Mouse (Mus musculus) hindlimb bud, embryonic 11.5 days (tissue): ENCODE measurements around the gene Dmwd.
A peak's percentile ranks its signal among the peaks of the same experiment; 100 is the strongest.

Experiments used
- DNase-seq: peaks from one replicate; pipeline ENCODE4 v3.0.0-alpha.2; 2012; ENCODE audit warnings: low read depth, low spot score; ENCODE audit errors: extremely low spot score

The Dmwd gene

GRCm38 (mm10) chr7:19094471-19094825 lies 18.4 kb downstream of the Dmwd start, which contains the start of gene Six5:
Six5 (plus strand) TSS chr7:19094594.
- DNase-seq, result no peak

GRCm38 (mm10) chr7:19094826-19095750 lies 19.1 kb downstream of the Dmwd start:
- DNase-seq, result no peak

- DNase-seq, result no peak
These were observed 19.7 kb downstream of the Dmwd start for GRCm38 (mm10) chr7:19095751-19096110.

- no peak for DNase-seq
These were observed 20.5 kb downstream of the Dmwd start for GRCm38 (mm10) chr7:19096421-19096976.

- no peak for DNase-seq
These were observed 21.2 kb downstream of the Dmwd start for GRCm38 (mm10) chr7:19097217-19097616.

- DNase-seq, result no peak
These were observed 21.8 kb downstream of the Dmwd start for GRCm38 (mm10) chr7:19097863-19098262.

GRCm38 (mm10) chr7:19098811-19099210 lies 22.8 kb downstream of the Dmwd start:
- no peak for DNase-seq

- no peak for DNase-seq
These were observed 24.3 kb downstream of the Dmwd start for GRCm38 (mm10) chr7:19100290-19100689.

- DNase-seq, result no peak
These were observed 27.7 kb downstream of the Dmwd start for GRCm38 (mm10) chr7:19103741-19104140.

GRCm38 (mm10) chr7:19104486-19104885 lies 28.5 kb downstream of the Dmwd start:
- DNase-seq, result no peak

- no peak for DNase-seq
These were observed 31.4 kb downstream of the Dmwd start for GRCm38 (mm10) chr7:19107436-19107835.

GRCm38 (mm10) chr7:19109565-19109964 lies 33.5 kb downstream of the Dmwd start:
- no peak for DNase-seq

- no peak for DNase-seq
These were observed 42.2 kb downstream of the Dmwd start, which contains the start of gene Gm4969 for GRCm38 (mm10) chr7:19118028-19118771. Gm4969 (minus strand) TSS chr7:19118368.

- DNase-seq, result no peak
These were observed 43.1 kb downstream of the Dmwd start for GRCm38 (mm10) chr7:19119083-19119482.

GRCm38 (mm10) chr7:19119631-19120429 lies 43.8 kb downstream of the Dmwd start, which contains the start of gene Fbxo46:
Fbxo46 (plus strand) TSS chr7:19119859.
- DNase-seq, result peak; percentile 97

- no peak for DNase-seq
These were observed 45.7 kb downstream of the Dmwd start for GRCm38 (mm10) chr7:19121686-19122085.

GRCm38 (mm10) chr7:19124713-19125112 lies 48.7 kb downstream of the Dmwd start:
- no peak for DNase-seq

GRCm38 (mm10) chr7:19127744-19128143 lies 51.7 kb downstream of the Dmwd start:
- DNase-seq, result no peak

- DNase-seq, result no peak
These were observed 53.4 kb downstream of the Dmwd start for GRCm38 (mm10) chr7:19129396-19129795.

- DNase-seq, result no peak
These were observed 54.6 kb downstream of the Dmwd start for GRCm38 (mm10) chr7:19130657-19131056.
